In the genomic region with DNA sequence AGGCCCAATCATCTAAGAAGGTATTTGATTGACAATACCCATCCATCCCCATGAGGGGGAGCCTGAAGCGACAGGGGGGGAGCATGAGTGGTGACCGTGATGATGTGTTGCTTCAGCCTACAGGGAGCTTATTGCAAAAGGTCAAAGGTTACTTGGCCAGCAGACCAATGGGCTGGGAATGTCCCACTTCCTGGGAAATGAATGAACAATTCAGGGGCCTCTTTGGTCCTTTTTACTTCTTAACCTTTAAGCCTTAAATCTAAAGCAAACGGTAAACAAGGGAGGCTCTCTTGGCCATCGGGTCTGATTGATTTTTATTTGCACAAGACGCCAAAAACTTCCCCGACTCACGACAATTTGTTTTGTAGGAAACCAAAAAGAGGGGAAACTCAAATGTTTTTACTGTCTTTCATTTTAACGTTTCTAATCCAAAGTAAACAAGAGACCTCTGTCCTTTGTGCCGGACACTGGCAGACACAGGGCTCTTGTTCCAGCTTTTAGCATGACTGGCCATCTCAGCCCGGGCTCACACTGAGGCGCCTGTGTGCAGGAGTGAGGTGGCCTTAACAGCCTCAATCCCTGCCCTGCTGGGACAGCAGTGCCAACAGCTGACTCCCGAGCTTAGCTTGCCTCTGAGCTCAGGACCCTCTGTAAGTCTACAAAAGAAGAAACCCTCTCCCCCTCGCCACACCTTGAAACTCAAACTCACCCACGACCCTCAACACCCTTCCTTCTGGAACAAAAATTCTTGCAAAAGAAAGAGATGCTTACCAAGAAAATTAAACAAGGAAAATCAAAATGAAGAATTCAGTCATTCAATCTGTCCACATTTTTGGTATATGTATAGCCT, we compare ENCODE assay signal across 12 mouse cellular contexts. TPM values are rescaled to one million over a fixed set of nuclear protein-coding genes. Genes with fewer than 3 reads are reported as not detected.
DNase-seq lines count a peak whose midpoint lies in the region; ATAC-seq and TF ChIP-seq lines count a peak whose summit lies in the region.
"Had no signal": no experiment of that assay in that cellular context is flagged by ENCODE, and none has a peak within 500 bp of the region (broad histone marks: within the 10 kb centered on the region; RNA-seq: fewer than 3 reads in every experiment).

No protein-coding gene starts in this region.

- 23% methylated on average over 14 of the region's 14 CpGs for WGBS in embryonic facial prominence, embryonic 14.5 days
- 27% methylated on average over 14 of the region's 14 CpGs for WGBS in embryonic facial prominence, embryonic 10.5 days
- 36% methylated on average over 14 of the region's 14 CpGs for WGBS in kidney, embryonic 15.5 days
- WGBS in liver, embryonic 15.5 days (ENCODE audit: insufficient replicate concordance) = 50% methylated on average over 14 of the region's 14 CpGs
- WGBS in liver, embryonic 11.5 days = 68% methylated on average over 14 of the region's 14 CpGs
- 34% methylated on average over 14 of the region's 14 CpGs for WGBS in intestine, postnatal 0 days

- H3K4me2 ChIP-seq in embryonic facial prominence, embryonic 14.5 days (ENCODE audit: low read depth, low read length) = no peak overlapping the region
- H3K4me2 ChIP-seq in kidney, embryonic 15.5 days = no peak overlapping the region
- no peak overlapping the region for H3K4me2 ChIP-seq in liver, embryonic 15.5 days
- H3K4me2 ChIP-seq in liver, embryonic 11.5 days = no peak overlapping the region
- H3K4me2 ChIP-seq in intestine, postnatal 0 days (replicated peaks; ENCODE audit: low read depth) = no peak overlapping the region; the same call in 1 of the 2 replicates
- H3K4me2 ChIP-seq: liver, embryonic 13.5 days; midbrain, embryonic 13.5 days had no signal

- no peaks in the 10 kb centered on the region for H3K36me3 ChIP-seq in embryonic facial prominence, embryonic 14.5 days (ENCODE audit: control insufficient read depth, insufficient read depth, low read length)
- no peaks in the 10 kb centered on the region for H3K36me3 ChIP-seq in embryonic facial prominence, embryonic 10.5 days (replicated peaks)
- no peaks in the 10 kb centered on the region for H3K36me3 ChIP-seq in kidney, embryonic 15.5 days
- no peaks in the 10 kb centered on the region for H3K36me3 ChIP-seq in liver, embryonic 15.5 days (replicated peaks)
- no peaks in the 10 kb centered on the region for H3K36me3 ChIP-seq in liver, embryonic 11.5 days (ENCODE audit: control insufficient read depth, insufficient read depth, low read length)
- no peaks in the 10 kb centered on the region for H3K36me3 ChIP-seq in intestine, postnatal 0 days (ENCODE audit: control insufficient read depth, insufficient read depth)
- H3K36me3 ChIP-seq: liver, embryonic 13.5 days; midbrain, embryonic 13.5 days had no signal

- no peaks in the 10 kb centered on the region for H3K9me3 ChIP-seq in embryonic facial prominence, embryonic 14.5 days (ENCODE audit: control insufficient read depth, low read length)
- H3K9me3 ChIP-seq in embryonic facial prominence, embryonic 10.5 days = no peaks in the 10 kb centered on the region
- H3K9me3 ChIP-seq in kidney, embryonic 15.5 days (replicated peaks) = no peaks in the 10 kb centered on the region
- no peaks in the 10 kb centered on the region for H3K9me3 ChIP-seq in liver, embryonic 15.5 days (replicated peaks)
- H3K9me3 ChIP-seq in liver, embryonic 11.5 days (ENCODE audit: control insufficient read depth, low read length) = no peaks in the 10 kb centered on the region
- H3K9me3 ChIP-seq in intestine, postnatal 0 days (ENCODE audit: control insufficient read depth) = no peaks in the 10 kb centered on the region
- H3K9me3 ChIP-seq: liver, embryonic 13.5 days; midbrain, embryonic 13.5 days had no signal

- no peak overlapping the region for H3K4me3 ChIP-seq in embryonic facial prominence, embryonic 14.5 days (ENCODE audit: low read depth, low read length)
- H3K4me3 ChIP-seq in embryonic facial prominence, embryonic 10.5 days = no peak overlapping the region
- no peak overlapping the region for H3K4me3 ChIP-seq in kidney, embryonic 15.5 days (replicated peaks)
- H3K4me3 ChIP-seq in liver, embryonic 15.5 days (replicated peaks) = no peak overlapping the region
- H3K4me3 ChIP-seq in liver, embryonic 11.5 days (ENCODE audit: low read depth, low read length) = no peak overlapping the region
- H3K4me3 ChIP-seq in intestine, postnatal 0 days (ENCODE audit: low read depth, low read length) = no peak overlapping the region
- H3K4me3 ChIP-seq: liver, embryonic 13.5 days; midbrain, embryonic 13.5 days had no signal

- no peaks in the 10 kb centered on the region for H3K27me3 ChIP-seq in embryonic facial prominence, embryonic 14.5 days (replicated peaks; ENCODE audit: control insufficient read depth, insufficient read depth, low read length)
- 0 out of 2 replicates have a peak, but pooled peaks cover 3% of the 10 kb centered on the region for H3K27me3 ChIP-seq in embryonic facial prominence, embryonic 10.5 days (replicated peaks; ENCODE audit: low read depth, poor library complexity, severe bottlenecking)
- no peaks in the 10 kb centered on the region; the same call in 1 of the 2 replicates for H3K27me3 ChIP-seq in kidney, embryonic 15.5 days
- H3K27me3 ChIP-seq in liver, embryonic 15.5 days = no peaks in the 10 kb centered on the region; the same call in 1 of the 2 replicates
- H3K27me3 ChIP-seq in liver, embryonic 11.5 days (replicated peaks; ENCODE audit: control insufficient read depth, insufficient read depth, low read length) = 0 out of 2 replicates have a peak, but pooled peaks cover 4% of the 10 kb centered on the region
- H3K27me3 ChIP-seq in intestine, postnatal 0 days (replicated peaks; ENCODE audit: control insufficient read depth, insufficient read depth, low read length) = no peaks in the 10 kb centered on the region
- H3K27me3 ChIP-seq: midbrain, embryonic 13.5 days had no signal

- no peaks in the 10 kb centered on the region for H3K4me1 ChIP-seq in embryonic facial prominence, embryonic 14.5 days (ENCODE audit: control insufficient read depth, insufficient read depth, low read length)
- 0 out of 2 replicates have a peak, but pooled peaks cover 7% of the 10 kb centered on the region for H3K4me1 ChIP-seq in embryonic facial prominence, embryonic 10.5 days
- peaks cover 24% of the 10 kb centered on the region for H3K4me1 ChIP-seq in kidney, embryonic 15.5 days
- H3K4me1 ChIP-seq in liver, embryonic 15.5 days (replicated peaks) = no peaks in the 10 kb centered on the region
- no peaks in the 10 kb centered on the region for H3K4me1 ChIP-seq in liver, embryonic 11.5 days (replicated peaks; ENCODE audit: control insufficient read depth, insufficient read depth, low read length)
- H3K4me1 ChIP-seq in intestine, postnatal 0 days (replicated peaks; ENCODE audit: control insufficient read depth, insufficient read depth, low read length) = no peaks in the 10 kb centered on the region
- H3K4me1 ChIP-seq: liver, embryonic 13.5 days; midbrain, embryonic 13.5 days had no signal

- H3K27ac ChIP-seq in embryonic facial prominence, embryonic 14.5 days (replicated peaks; ENCODE audit: low read depth, low read length) = no peak overlapping the region
- H3K27ac ChIP-seq in embryonic facial prominence, embryonic 10.5 days (replicated peaks) = no peak overlapping the region
- H3K27ac ChIP-seq in kidney, embryonic 15.5 days = no peak overlapping the region
- no peak overlapping the region for H3K27ac ChIP-seq in liver, embryonic 15.5 days (replicated peaks)
- no peak overlapping the region for H3K27ac ChIP-seq in liver, embryonic 11.5 days (ENCODE audit: low read depth, low read length)
- no peak overlapping the region for H3K27ac ChIP-seq in intestine, postnatal 0 days (ENCODE audit: low read depth, low read length)
- H3K27ac ChIP-seq: liver, embryonic 13.5 days; midbrain, embryonic 13.5 days had no signal

- no peak overlapping the region for H3K9ac ChIP-seq in embryonic facial prominence, embryonic 14.5 days (ENCODE audit: low read depth, low read length)
- no peak overlapping the region for H3K9ac ChIP-seq in kidney, embryonic 15.5 days
- H3K9ac ChIP-seq in liver, embryonic 15.5 days = no peak overlapping the region
- H3K9ac ChIP-seq in liver, embryonic 11.5 days (ENCODE audit: low read depth, low read length) = no peak overlapping the region
- no peak overlapping the region for H3K9ac ChIP-seq in intestine, postnatal 0 days (ENCODE audit: low read depth, low read length)
- H3K9ac ChIP-seq: liver, embryonic 13.5 days; midbrain, embryonic 13.5 days had no signal

- no peak for ATAC-seq in embryonic facial prominence, embryonic 14.5 days (ENCODE audit: low read depth)
- ATAC-seq in kidney, embryonic 15.5 days (replicated peaks; ENCODE audit: low FRiP score) = peak; percentile 54; the same call in 1 of the 2 replicates
- 0 out of 2 replicates have a peak, but pooled peaks have one; percentile 49 for ATAC-seq in liver, embryonic 15.5 days (ENCODE audit: insufficient read depth)
- ATAC-seq in liver, embryonic 11.5 days (replicated peaks; ENCODE audit: low FRiP score) = no peak
- no peak for ATAC-seq in intestine, postnatal 0 days
- ATAC-seq: midbrain, embryonic 13.5 days had no signal

- 0 out of 2 replicates have a peak, but pooled peaks have one; percentile 14 for TF ChIP-seq CTCF in intestine, postnatal 0 days (IDR thresholded peaks at IDR 0.05; ENCODE audit: low read depth)

- DNase-seq in embryonic facial prominence, embryonic 14.5 days (ENCODE audit: low spot score) = peak; percentile 17
- DNase-seq in embryonic facial prominence, embryonic 10.5 days (ENCODE audit: low spot score) = no peak
- no peak for DNase-seq in kidney, adult 11 months
- DNase-seq in liver, embryonic 11.5 days (ENCODE audit: low spot score) = no peak
- no peak for DNase-seq in gastrocnemius, adult 18-20 months (ENCODE audit: low spot score)
- DNase-seq: kidney, adult 2 months; liver, embryonic 13.5 days had no signal

RNA-seq across cellular contexts. Expression of a gene that starts 8.7 kb away (rescaled TPM):
- 4.5 and 5.2 TPM in 2 replicates for polyA plus RNA-seq in embryonic facial prominence, embryonic 14.5 days (2014; fragmentation: Nextera tagmentation; extraction: Ambion mirVana)
- polyA plus RNA-seq in embryonic facial prominence, embryonic 10.5 days (2016; fragmentation: Nextera tagmentation; extraction: Ambion mirVana) = 2.1 and 2.4 TPM in 2 replicates
- 7.2 and 8.7 TPM in 2 replicates for polyA plus RNA-seq in kidney, embryonic 15.5 days (2015; fragmentation: Nextera tagmentation; extraction: Ambion mirVana)
- polyA plus RNA-seq in liver, embryonic 15.5 days (2015; fragmentation: Nextera tagmentation; extraction: Ambion mirVana) = 2.0 and 2.5 TPM in 2 replicates
- 0.99 and 1.2 TPM in 2 replicates for polyA plus RNA-seq in liver, embryonic 11.5 days (2014; fragmentation: Nextera tagmentation; extraction: Ambion mirVana)
- polyA plus RNA-seq in intestine, postnatal 0 days (2015; fragmentation: Nextera tagmentation; extraction: Ambion mirVana) = 7.5 and 8.4 TPM in 2 replicates
- total RNA-seq in gastrocnemius, adult 18-20 months (2021) = under 1 TPM; 0.27 to 0.36 TPM
- total RNA-seq: granulocyte monocyte progenitor cell, adult 5-6 weeks had no signal

Comparison
In these comparisons a context has a peak if more than half of its experiments do, and no peak if none do; other contexts are left out.
1. ATAC-seq: peak in kidney, embryonic 15.5 days (single experiment) and liver, embryonic 15.5 days (single experiment); none in embryonic facial prominence, embryonic 14.5 days (single experiment), liver, embryonic 11.5 days (single experiment) and intestine, postnatal 0 days (single experiment).